Mouse (Mus musculus): ENCODE data around the gene Qdpr. TPM values are rescaled to one million over a fixed set of nuclear protein-coding genes. Genes with fewer than 3 reads are reported as not detected.

The Qdpr gene
- total RNA-seq, 2 experiments from 2014 or later: 72.7 to 81.2 TPM

Other genes with a start within 250 kb of the Qdpr start
- not detected for gene Clrn2, start 3.5 kb upstream of the Qdpr start, total RNA-seq (2021)
- gene Lap3, start 43.1 kb upstream of the Qdpr start, total RNA-seq (2021): 10 to 100 TPM; 74.3 to 92.5 TPM
- 10 to 100 TPM; 53.6 to 60.3 TPM for gene Med28, start 70.0 kb upstream of the Qdpr start, total RNA-seq (2021)
- gene Fam184b, start 189.4 kb upstream of the Qdpr start, total RNA-seq (2021): under 1 TPM in 1 of 2 experiments, not detected in 1; 0.12 TPM
- 10 to 100 TPM; 17.7 to 19.8 TPM for gene Ncapg, start 219.7 kb upstream of the Qdpr start, total RNA-seq (2021)